Mouse (Mus musculus): ENCODE data around the gene Zfp219.

GRCm38 (mm10) chr14:52011683-52012082 is 8.8 kb downstream of the Zfp219 start:
- TF ChIP-seq CTCF (IDR thresholded peaks at IDR 0.05; ENCODE audit: low read depth, low read length) (no peak), POLR2A (IDR thresholded peaks at IDR 0.05; ENCODE audit: borderline replicate concordance, low read depth, low read length) (no peak)

Data from bone marrow macrophage, adult 2 months (primary cell).